Mouse (Mus musculus): ENCODE results near the gene Ros1.

DNA sequence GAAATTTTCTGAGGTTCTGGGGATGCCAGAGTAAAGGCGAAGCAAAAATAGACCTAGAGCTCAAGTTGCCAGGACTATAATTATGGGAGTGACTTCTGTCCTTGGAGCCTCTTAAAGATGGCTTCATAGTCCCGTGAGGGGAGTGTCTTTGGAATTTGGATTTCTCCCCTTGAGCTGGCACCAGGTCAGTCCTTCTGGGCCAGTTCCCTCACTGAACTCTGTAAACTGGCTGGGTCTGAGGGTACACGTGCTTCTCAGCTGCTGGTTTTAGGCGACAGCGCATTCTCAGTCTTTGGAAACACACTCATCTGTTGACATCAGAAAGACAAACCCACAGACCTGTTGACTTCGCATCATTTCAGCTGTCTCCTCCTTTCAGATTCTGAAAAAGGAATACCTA, 108.4 kb downstream of the Ros1 start:
- TF ChIP-seq CTCF (IDR thresholded peaks at IDR 0.05; ENCODE audit: low read depth, low read length) (no peak), POLR2A (IDR thresholded peaks at IDR 0.05; ENCODE audit: extremely low read depth, insufficient read depth, low read length) (no peak)
